In genomic region chr13:30750461-30751303, GRCm38 (mm10) we compare ENCODE assay signal across 8 mouse cellular contexts. TPM values are rescaled to one million over a fixed set of nuclear protein-coding genes. Genes with fewer than 3 reads are reported as not detected.
DNase-seq lines count a peak whose midpoint lies in the region; ATAC-seq and TF ChIP-seq lines count a peak whose summit lies in the region.

No protein-coding gene starts in this region.

- H3K4me1 ChIP-seq in kidney, postnatal 0 days (replicated peaks; ENCODE audit: insufficient read depth, low read length), result peaks cover 18% of the 10 kb centered on the region; the same call in 1 of the 2 replicates
- H3K4me1 ChIP-seq in forebrain, embryonic 13.5 days, result peaks cover 23% of the 10 kb centered on the region
- H3K4me1 ChIP-seq in limb, embryonic 14.5 days (ENCODE audit: control insufficient read depth, insufficient read depth, low read length), result no peaks in the 10 kb centered on the region; the same call in 1 of the 2 replicates
- peaks cover 3% of the 10 kb centered on the region for H3K4me1 ChIP-seq in small intestine, adult 2 months (ENCODE audit: control insufficient read depth, insufficient read depth, insufficient read length, low read length)

- ATAC-seq in kidney, postnatal 0 days (replicated peaks; ENCODE audit: low FRiP score, low read depth), result no peak
- peak; percentile 4 for ATAC-seq in activated CD4-positive, CD25-positive, alpha-beta regulatory T cell, adult 4 months
- ATAC-seq in forebrain, embryonic 13.5 days, result peak; percentile 41; the same call in 1 of the 2 replicates
- ATAC-seq in limb, embryonic 14.5 days (ENCODE audit: low FRiP score, low read depth), result no peak

- no peak for TF ChIP-seq CTCF in kidney, postnatal 0 days (IDR thresholded peaks at IDR 0.05; ENCODE audit: low read depth)
- no peak for TF ChIP-seq CTCF in small intestine, adult 2 months (IDR thresholded peaks at IDR 0.05; ENCODE audit: extremely low read depth, insufficient read length, insufficient replicate concordance, low read depth, low read length)

- H3K4me3 ChIP-seq in kidney, postnatal 0 days (replicated peaks; ENCODE audit: low read depth, low read length), result peak overlapping the region; percentile 20
- peak overlapping the region; percentile 40 for H3K4me3 ChIP-seq in forebrain, embryonic 13.5 days
- peak overlapping the region; percentile 30 for H3K4me3 ChIP-seq in limb, embryonic 14.5 days (replicated peaks; ENCODE audit: low read length)
- peak overlapping the region; percentile 58 for H3K4me3 ChIP-seq in small intestine, adult 2 months (ENCODE audit: low read depth, low read length)

- no peak overlapping the region for H3K27ac ChIP-seq in kidney, postnatal 0 days
- H3K27ac ChIP-seq in forebrain, embryonic 13.5 days, result no peak overlapping the region
- no peak overlapping the region for H3K27ac ChIP-seq in limb, embryonic 14.5 days (replicated peaks; ENCODE audit: low read depth, low read length)
- H3K27ac ChIP-seq in small intestine, adult 2 months (ENCODE audit: insufficient read depth, low read depth, low read length), result no peak overlapping the region

- 3% methylated on average over 33 of the region's 33 CpGs for WGBS in kidney, postnatal 0 days
- WGBS in forebrain, embryonic 13.5 days, result 3% methylated on average over 33 of the region's 33 CpGs
- WGBS in limb, embryonic 14.5 days, result 2% methylated on average over 33 of the region's 33 CpGs
- WGBS in small intestine, adult 2 months, result 8% methylated on average over 33 of the region's 33 CpGs

- no peak overlapping the region for H3K9ac ChIP-seq in kidney, postnatal 0 days (ENCODE audit: low read depth, low read length)
- H3K9ac ChIP-seq in forebrain, embryonic 13.5 days, result no peak overlapping the region
- no peak overlapping the region for H3K9ac ChIP-seq in limb, embryonic 14.5 days (ENCODE audit: low read depth, low read length, severe bottlenecking)

- peak overlapping the region; percentile 73 for H3K4me2 ChIP-seq in kidney, postnatal 0 days (ENCODE audit: low read length)
- peak overlapping the region; percentile 73 for H3K4me2 ChIP-seq in forebrain, embryonic 13.5 days
- peak overlapping the region; percentile 58 for H3K4me2 ChIP-seq in limb, embryonic 14.5 days (replicated peaks; ENCODE audit: low read depth, low read length, severe bottlenecking)

- H3K9me3 ChIP-seq in kidney, postnatal 0 days (replicated peaks; ENCODE audit: low read length), result no peaks in the 10 kb centered on the region
- no peaks in the 10 kb centered on the region for H3K9me3 ChIP-seq in forebrain, embryonic 13.5 days (replicated peaks)
- no peaks in the 10 kb centered on the region for H3K9me3 ChIP-seq in limb, embryonic 14.5 days (ENCODE audit: control insufficient read depth, low read length)

- H3K27me3 ChIP-seq in kidney, postnatal 0 days (ENCODE audit: insufficient read depth, low read length), result peaks cover 42% of the 10 kb centered on the region
- H3K27me3 ChIP-seq in forebrain, embryonic 13.5 days, result peaks cover 62% of the 10 kb centered on the region
- H3K27me3 ChIP-seq in limb, embryonic 14.5 days (ENCODE audit: control insufficient read depth, insufficient read depth, low read length), result peaks cover 58% of the 10 kb centered on the region
- H3K27me3 ChIP-seq in small intestine, adult 2 months (ENCODE audit: control insufficient read depth, insufficient read depth, low read length), result peaks cover 21% of the 10 kb centered on the region

- no peaks in the 10 kb centered on the region for H3K36me3 ChIP-seq in kidney, postnatal 0 days (ENCODE audit: insufficient read depth, low read length)
- no peaks in the 10 kb centered on the region for H3K36me3 ChIP-seq in forebrain, embryonic 13.5 days (ENCODE audit: poor library complexity, severe bottlenecking)
- no peaks in the 10 kb centered on the region for H3K36me3 ChIP-seq in limb, embryonic 14.5 days (ENCODE audit: control insufficient read depth, insufficient read depth, low read length)
- no peaks in the 10 kb centered on the region for H3K36me3 ChIP-seq in small intestine, adult 2 months (ENCODE audit: control insufficient read depth, insufficient read depth, low read length)

- DNase-seq in kidney, postnatal 0 days (ENCODE audit: low spot score), result peak; percentile 48
- DNase-seq in kidney, postnatal 14 days, result no peak
- no peak for DNase-seq in limb, embryonic 14.5 days (ENCODE audit: low spot score)
- no peak for DNase-seq in adrenal gland, adult 8-10 months
- DNase-seq in c-Kit-positive CD71-positive TER-119-positive erythroid progenitor cells, embryonic 14.5 days (ENCODE audit: low spot score), result no peak

- no peak for TF ChIP-seq POLR2A in limb, embryonic 14.5 days (IDR thresholded peaks at IDR 0.05; ENCODE audit: borderline replicate concordance, extremely low read depth, insufficient read depth, insufficient read length)
- TF ChIP-seq POLR2A in small intestine, adult 2 months (IDR thresholded peaks at IDR 0.05; ENCODE audit: low read depth, low read length), result no peak

RNA-seq across cellular contexts. Expression of gene Irf4, which starts 1.7 kb away (rescaled TPM):
- polyA plus RNA-seq in kidney, postnatal 0 days (2015; fragmentation: Nextera tagmentation; extraction: Ambion mirVana), result 0.06 and 0.09 TPM in 2 replicates
- polyA plus RNA-seq in activated CD4-positive, CD25-positive, alpha-beta regulatory T cell, adult 4 months (2017; shearing (Covaris generic)), result 10 to 100 TPM; 23.8 to 26.4 TPM
- polyA plus RNA-seq in forebrain, embryonic 13.5 days (2015; fragmentation: Nextera tagmentation; extraction: Ambion mirVana), result 0.04 and 0.08 TPM in 2 replicates
- 0.27 and 0.34 TPM in 2 replicates for polyA plus RNA-seq in limb, embryonic 14.5 days (2012; rRNA removed)
- polyA plus RNA-seq in limb, embryonic 14.5 days (2014; fragmentation: Nextera tagmentation; extraction: Ambion mirVana), result 0.18 and 0.29 TPM in 2 replicates
- polyA plus RNA-seq in small intestine, adult 2 months (2012; rRNA removed), result 2.5 and 5.0 TPM in 2 replicates
- 10 to 100 TPM in 1 of 4 experiments, 1 to 10 TPM in 2, under 1 TPM in 1; 0.89 to 12.1 (median 1.5) TPM for total RNA-seq in adrenal gland, adult 8-10 months (2022)

Comparison
In these comparisons a context has a peak if more than half of its experiments do, and no peak if none do; other contexts are left out.
1. ATAC-seq: peak in activated CD4-positive, CD25-positive, alpha-beta regulatory T cell, adult 4 months (single experiment) and forebrain, embryonic 13.5 days (single experiment); none in kidney, postnatal 0 days (single experiment) and limb, embryonic 14.5 days (single experiment).
2. Peak in every context shown above with its lines, with median percentiles within 50 percentile points of each other: H3K4me2 ChIP-seq and H3K4me3 ChIP-seq.